Mouse (Mus musculus) ovary, adult 18-20 months (tissue): ENCODE results near the gene 9830107B12Rik.

Source experiments
- DNase-seq: peaks from one replicate; pipeline ENCODE4 v3.0.0; 2022; ENCODE audit warnings: low spot score, mixed read lengths

9830107B12Rik gene

GRCm38 (mm10) chr17:48094820-48095680, 51.0 kb downstream of the 9830107B12Rik start:
- DNase-seq = no peak

- DNase-seq = no peak
These were observed 52.7 kb downstream of the 9830107B12Rik start for GRCm38 (mm10) chr17:48093286-48093817.

- no peak for DNase-seq
These were observed 55.8 kb downstream of the 9830107B12Rik start for GRCm38 (mm10) chr17:48090305-48090704.

GRCm38 (mm10) chr17:48089446-48089845, 56.6 kb downstream of the 9830107B12Rik start:
- no peak for DNase-seq

- DNase-seq = no peak
These were observed 57.0 kb downstream of the 9830107B12Rik start, which contains the start of gene 1700067P10Rik for GRCm38 (mm10) chr17:48089019-48089418. TSS of gene 1700067P10Rik (plus strand) at chr17:48089319.

GRCm38 (mm10) chr17:48080626-48081025, 65.4 kb downstream of the 9830107B12Rik start:
- DNase-seq = no peak
